Mouse (Mus musculus): ENCODE data around the gene Hoxb8.

The Hoxb8 gene

GRCm38 (mm10) chr11:96268031-96268745, 13.5 kb upstream of the Hoxb8 start:
- no peak for DNase-seq (ENCODE audit: low read depth)

GRCm38 (mm10) chr11:96269869-96270268, 11.8 kb upstream of the Hoxb8 start:
- DNase-seq (ENCODE audit: low read depth): no peak

GRCm38 (mm10) chr11:96270996-96271540, 10.6 kb upstream of the Hoxb8 start, which contains the start of gene Hoxb9:
Gene Hoxb9, plus strand, starts transcription at chr11:96271457.
- no peak for DNase-seq (ENCODE audit: low read depth)

DNA sequence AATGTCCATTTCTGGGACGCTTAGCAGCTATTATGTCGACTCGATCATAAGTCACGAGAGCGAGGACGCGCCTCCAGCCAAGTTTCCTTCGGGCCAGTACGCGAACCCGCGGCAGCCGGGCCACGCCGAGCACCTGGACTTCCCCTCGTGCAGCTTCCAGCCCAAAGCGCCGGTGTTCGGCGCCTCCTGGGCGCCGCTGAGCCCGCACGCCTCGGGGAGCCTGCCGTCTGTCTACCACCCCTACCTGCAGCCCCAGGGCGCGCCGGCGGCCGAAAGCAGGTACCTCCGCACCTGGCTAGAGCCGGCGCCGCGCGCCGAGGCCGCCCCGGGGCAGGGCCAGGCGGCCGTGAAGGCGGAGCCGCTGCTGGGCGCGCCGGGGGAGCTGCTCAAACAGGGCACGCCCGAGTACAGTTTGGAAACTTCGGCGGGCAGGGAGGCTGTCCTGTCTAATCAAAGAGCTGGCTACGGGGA, 10.1 kb upstream of the Hoxb8 start:
- DNase-seq (ENCODE audit: low read depth): no peak

GRCm38 (mm10) chr11:96272024-96272921, 9.4 kb upstream of the Hoxb8 start:
- no peak for DNase-seq (ENCODE audit: low read depth)

DNA sequence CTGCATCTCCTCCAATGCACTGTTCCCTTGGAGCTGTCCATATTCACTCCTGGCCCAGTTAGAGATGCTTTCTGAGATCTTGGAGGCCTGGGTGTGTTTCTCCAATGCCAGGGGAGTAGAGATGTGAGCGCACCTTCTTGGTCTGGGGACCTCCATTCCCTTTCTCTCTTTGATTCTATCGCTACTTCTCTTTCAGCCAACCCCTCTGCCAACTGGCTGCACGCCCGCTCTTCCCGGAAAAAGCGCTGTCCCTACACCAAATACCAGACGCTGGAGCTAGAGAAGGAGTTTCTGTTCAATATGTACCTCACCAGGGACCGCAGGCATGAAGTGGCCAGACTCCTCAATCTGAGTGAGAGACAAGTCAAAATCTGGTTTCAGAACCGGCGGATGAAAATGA, 7.3 kb upstream of the Hoxb8 start:
- no peak for DNase-seq (ENCODE audit: low read depth)

GRCm38 (mm10) chr11:96275896-96276295, 5.8 kb upstream of the Hoxb8 start:
- no peak for DNase-seq (ENCODE audit: low read depth)

GRCm38 (mm10) chr11:96277151-96278044, 4.3 kb upstream of the Hoxb8 start:
- peak; percentile 33 for DNase-seq (ENCODE audit: low read depth)

DNA sequence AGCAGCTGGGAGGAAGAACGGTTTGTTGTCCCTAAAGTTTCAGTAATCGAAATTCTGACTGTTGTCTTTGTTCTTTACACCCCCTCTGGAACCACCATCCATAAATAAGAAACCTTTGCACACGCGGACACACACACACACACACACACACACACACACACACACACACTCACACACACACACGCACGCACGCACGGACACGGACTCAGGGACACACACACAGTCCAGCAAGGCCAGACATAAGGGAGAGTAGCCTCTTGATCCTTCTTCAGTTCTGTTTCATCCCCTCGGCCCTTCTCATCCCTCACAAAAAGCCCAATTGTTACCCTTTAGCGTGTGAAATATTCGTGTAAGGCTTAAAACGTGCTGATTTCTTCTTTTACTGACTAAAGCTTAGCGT, 3.4 kb upstream of the Hoxb8 start:
- no peak for DNase-seq (ENCODE audit: low read depth)

GRCm38 (mm10) chr11:96278773-96279172, 2.9 kb upstream of the Hoxb8 start:
- peak; percentile 92 for DNase-seq (ENCODE audit: low read depth)

DNA sequence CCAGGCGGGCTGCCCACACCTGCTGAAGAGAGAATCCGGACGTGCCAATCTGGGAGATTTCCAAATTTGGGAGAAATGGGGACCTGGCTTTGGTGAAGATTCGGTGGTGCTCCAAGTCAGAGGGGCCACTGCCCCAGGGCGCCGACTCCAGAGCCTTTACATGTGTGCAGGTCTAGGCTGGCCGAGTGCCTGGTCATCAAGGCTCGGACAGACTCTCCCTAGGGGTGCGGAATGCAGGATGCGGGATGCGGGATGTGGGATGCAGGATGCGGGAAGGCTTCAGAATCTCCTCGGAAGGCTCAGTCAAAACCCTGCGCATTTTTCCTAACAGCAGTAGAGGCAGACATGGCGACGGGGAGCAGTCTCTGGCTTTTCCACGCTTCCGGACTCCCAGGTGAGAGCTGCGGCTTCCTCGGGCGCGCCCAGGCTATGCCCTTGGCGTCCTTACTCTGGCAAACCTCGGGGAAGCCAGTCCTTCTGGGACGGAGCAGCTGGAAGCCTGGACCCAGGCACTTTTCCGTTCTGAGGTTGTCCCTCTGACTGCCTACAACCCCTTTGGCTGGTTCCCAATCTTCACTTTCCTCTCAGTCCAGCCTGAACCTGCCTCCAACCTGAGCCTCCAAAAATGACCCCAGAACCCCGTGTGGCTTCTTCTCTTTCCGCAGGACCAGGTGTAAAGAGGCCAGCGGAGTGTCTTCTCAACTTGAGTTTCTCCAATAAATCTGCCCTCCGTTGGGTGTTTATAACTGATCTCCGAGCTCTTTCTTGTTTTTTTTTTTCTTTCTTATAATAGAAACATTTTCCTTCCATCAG, 2.1 kb upstream of the Hoxb8 start:
- peak; percentile 14 for DNase-seq (ENCODE audit: low read depth)

GRCm38 (mm10) chr11:96280399-96281378, 1.0 kb upstream of the Hoxb8 start:
- peak; percentile 27 for DNase-seq (ENCODE audit: low read depth)

- peak; percentile 17 for DNase-seq (ENCODE audit: low read depth)
Observed at GRCm38 (mm10) chr11:96281396-96281795, 309 bp upstream of the Hoxb8 start.

DNA sequence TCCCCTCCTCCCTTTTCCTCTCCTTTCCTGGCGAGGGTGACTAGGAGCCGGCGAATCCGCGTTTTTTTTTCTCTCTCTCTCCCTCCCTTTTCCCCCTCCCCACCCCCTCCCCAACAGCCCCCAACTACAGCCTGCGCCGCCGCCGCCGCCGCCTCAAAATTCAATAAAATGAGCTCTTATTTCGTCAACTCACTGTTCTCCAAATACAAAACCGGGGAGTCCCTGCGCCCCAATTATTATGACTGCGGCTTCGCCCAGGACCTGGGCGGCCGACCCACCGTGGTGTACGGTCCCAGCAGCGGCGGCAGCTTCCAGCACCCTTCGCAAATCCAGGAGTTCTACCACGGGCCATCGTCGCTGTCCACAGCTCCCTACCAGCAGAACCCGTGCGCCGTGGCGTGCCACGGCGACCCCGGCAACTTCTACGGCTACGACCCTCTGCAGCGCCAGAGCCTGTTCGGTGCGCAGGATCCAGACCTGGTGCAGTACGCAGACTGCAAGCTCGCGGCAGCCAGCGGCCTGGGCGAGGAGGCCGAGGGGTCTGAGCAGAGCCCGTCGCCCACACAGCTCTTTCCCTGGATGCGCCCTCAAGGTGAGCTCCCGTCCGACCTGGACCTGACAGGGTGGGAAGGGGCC, 1.2 kb downstream of the Hoxb8 start:
- DNase-seq (ENCODE audit: low read depth): no peak

DNA sequence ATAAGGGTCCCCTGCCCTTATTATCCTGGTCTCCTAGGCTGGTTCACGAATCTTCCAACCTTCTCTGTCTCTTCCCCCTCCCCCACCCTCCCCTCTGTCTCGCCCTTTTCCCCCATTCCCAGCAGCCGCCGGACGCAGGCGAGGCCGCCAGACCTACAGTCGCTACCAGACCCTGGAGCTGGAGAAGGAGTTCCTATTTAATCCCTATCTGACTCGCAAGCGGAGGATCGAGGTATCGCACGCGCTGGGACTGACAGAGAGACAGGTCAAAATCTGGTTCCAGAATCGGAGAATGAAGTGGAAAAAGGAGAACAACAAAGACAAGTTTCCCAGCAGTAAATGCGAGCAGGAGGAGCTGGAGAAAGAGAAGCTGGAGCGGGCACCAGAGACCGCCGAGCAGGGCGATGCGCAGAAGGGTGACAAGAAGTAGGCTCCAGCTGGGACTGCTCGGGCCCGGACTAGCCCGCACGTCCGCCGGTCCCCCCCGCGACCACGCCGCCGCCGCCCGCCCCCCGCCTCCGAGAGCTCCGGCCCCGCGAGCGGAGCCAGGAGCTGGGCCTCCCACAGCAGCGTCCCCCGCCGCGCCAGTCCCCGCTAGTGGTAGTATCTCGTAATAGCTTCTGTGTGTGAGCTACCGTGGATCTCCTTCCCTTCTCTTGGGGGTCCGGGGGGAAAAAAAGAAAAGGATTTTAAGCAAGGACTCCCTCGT, 2.5 kb downstream of the Hoxb8 start:
- peak; percentile 61 for DNase-seq (ENCODE audit: low read depth)

DNA sequence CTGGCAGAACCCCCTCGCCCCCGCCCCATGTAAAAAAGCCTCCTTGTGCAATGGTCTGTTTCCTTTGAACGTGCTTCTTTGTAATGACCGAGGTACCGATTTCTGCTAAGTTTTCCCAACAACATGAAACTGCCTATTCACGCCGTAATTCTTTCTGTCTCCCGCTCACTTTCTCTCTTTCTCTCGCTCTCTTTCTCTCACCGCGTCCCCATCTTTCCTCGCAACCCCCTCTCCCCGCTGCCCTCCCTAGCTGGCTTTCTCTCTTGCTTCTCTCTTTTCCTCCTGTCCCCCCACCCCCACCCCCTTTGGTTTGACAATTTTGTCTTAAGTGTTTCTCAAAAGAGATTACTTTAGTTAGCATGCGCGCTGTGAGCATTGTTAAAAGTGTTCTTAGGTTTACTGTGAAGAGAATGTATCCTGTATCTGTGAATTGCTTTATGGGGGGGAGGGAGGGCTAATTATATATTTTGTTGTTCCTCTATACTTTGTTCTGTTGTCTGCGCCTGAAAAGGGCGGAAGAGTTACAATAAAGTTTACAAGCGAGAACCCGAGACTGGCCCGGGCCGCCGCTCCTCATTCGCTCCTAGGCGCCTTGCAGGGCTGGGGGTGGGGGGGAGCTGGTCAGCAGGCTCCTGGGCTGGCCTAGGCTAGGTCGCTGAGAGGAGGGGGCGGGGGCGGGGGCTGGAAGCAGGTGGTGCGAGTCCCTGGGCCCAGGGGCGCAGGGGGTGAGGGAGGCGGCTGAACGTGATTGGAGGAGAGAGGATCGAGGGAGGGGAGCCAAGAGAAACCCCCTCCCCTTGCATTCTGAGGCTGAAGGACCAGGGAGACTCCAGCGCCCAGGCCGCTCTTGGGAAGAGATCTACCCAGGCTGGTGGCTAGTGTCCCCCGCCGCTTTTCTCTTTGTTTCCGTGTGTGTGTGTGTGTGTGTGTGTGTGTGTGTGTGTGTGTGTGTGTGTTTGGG, 3.3 kb downstream of the Hoxb8 start:
- DNase-seq (ENCODE audit: low read depth): no peak
